Mouse (Mus musculus): ENCODE results near the gene Keap1. TPM values are rescaled to one million over a fixed set of nuclear protein-coding genes. Genes with fewer than 3 reads are reported as not detected.

The Keap1 gene
- polyA plus RNA-seq (2011; ENCODE audit: insufficient read depth, insufficient read length, low read depth, missing spikeins), result 19.5 and 19.6 TPM in 2 replicates

DNA sequence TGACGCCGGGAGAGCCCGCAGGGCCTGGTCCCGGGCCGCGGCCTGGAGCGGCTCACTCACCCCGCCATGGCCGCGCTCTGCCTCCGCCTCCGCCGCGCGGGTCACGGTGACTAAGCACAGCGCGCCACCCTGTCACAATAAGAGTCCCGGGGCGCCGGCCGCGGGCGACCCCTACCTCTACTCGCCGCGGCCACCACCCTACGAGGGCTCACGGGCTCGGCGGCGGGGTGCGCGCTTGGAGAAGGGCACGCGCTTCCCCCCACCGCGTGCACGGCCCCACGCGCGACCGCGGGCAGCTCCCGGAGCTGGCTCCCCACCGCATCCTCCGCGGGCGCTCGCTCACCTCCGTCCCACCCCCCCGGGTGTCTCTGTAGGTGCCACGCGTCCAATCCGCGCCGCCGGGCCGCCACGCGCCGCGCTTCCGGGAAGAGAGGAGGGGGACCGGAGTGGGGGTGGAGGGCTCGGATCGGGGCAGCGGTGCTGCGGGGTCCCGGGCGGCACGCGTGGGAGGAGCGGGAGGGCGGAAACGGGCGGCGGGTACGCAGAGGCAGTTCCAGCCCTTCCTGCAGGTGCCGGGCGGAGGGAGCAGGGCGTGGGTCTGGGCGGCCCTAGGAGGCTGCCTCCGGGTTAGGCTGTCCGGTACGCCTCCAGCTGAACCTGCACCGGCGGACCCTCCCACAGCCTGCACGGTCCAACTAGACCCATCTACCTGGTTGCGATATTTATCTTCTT is at the start of gene Keap1:
TSS of gene Keap1 (minus strand) at position 629 of the 732 bp plus-strand sequence.
- H3K9me3 ChIP-seq (replicated peaks; ENCODE audit: control insufficient read depth, insufficient read depth, low read length, poor library complexity, severe bottlenecking), result no peaks in the 10 kb centered on the region
- peak within 1 kb of the TSS; percentile 94 for H3K9ac ChIP-seq (ENCODE audit: low read depth, poor library complexity, severe bottlenecking)
- peak within 1 kb of the TSS; percentile 60 for H3K27ac ChIP-seq (ENCODE audit: insufficient read depth, low read length)
- 0 out of 2 replicates have a peak, but pooled peaks cover 7% of the 10 kb centered on the region for H3K27me3 ChIP-seq (ENCODE audit: control insufficient read depth, insufficient read depth, low read length, poor library complexity, severe bottlenecking)
- peak within 1 kb of the TSS; percentile 72 for H3K4me3 ChIP-seq (ENCODE audit: low read depth, low read length)
- H3K4me1 ChIP-seq (ENCODE audit: control insufficient read depth, insufficient read depth, low read length), result peaks cover 1% of the 10 kb centered on the region
- TF ChIP-seq EP300 (IDR thresholded peaks at IDR 0.05; ENCODE audit: insufficient read depth, low read depth, low read length), result peak; percentile 55; the same call in 1 of the 2 replicates
- no peak for TF ChIP-seq CTCF (IDR thresholded peaks at IDR 0.05; ENCODE audit: low read depth, low read length)
- TF ChIP-seq POLR2A (IDR thresholded peaks at IDR 0.05; ENCODE audit: insufficient read depth, low read length), result no peak
- no peaks in the 10 kb centered on the region for H3K36me3 ChIP-seq (ENCODE audit: control insufficient read depth, insufficient read depth, low read length, poor library complexity, severe bottlenecking)

GRCm38 (mm10) chr9:21288404-21289336 is 49.5 kb upstream of the Keap1 start:
- no peak overlapping the region for H3K27ac ChIP-seq (ENCODE audit: insufficient read depth, low read length)

GRCm38 (mm10) chr9:21287571-21288402 is 48.6 kb upstream of the Keap1 start, which contains the start of gene Kri1:
Gene Kri1 (minus strand): TSS chr9:21287969.
- TF ChIP-seq EP300 (IDR thresholded peaks at IDR 0.05; ENCODE audit: insufficient read depth, low read depth, low read length) (peak; percentile 62; the same call in 1 of the 2 replicates), CTCF (IDR thresholded peaks at IDR 0.05; ENCODE audit: low read depth, low read length) (no peak), POLR2A (IDR thresholded peaks at IDR 0.05; ENCODE audit: insufficient read depth, low read length) (peak; percentile 68)
- Histone ChIP-seq H3K36me3 (ENCODE audit: control insufficient read depth, insufficient read depth, low read length, poor library complexity, severe bottlenecking) (peaks cover 27% of the 10 kb centered on the region), H3K4me1 (ENCODE audit: control insufficient read depth, insufficient read depth, low read length) (no peaks in the 10 kb centered on the region), H3K27me3 (ENCODE audit: control insufficient read depth, insufficient read depth, low read length, poor library complexity, severe bottlenecking) (no peaks in the 10 kb centered on the region), H3K9ac (ENCODE audit: low read depth, poor library complexity, severe bottlenecking) (peak within 1 kb of the TSS; percentile 67), H3K27ac (ENCODE audit: insufficient read depth, low read length) (peak within 1 kb of the TSS; percentile 20; the same call in 1 of the 2 replicates), H3K4me3 (ENCODE audit: low read depth, low read length) (peak within 1 kb of the TSS; percentile 97), H3K9me3 (replicated peaks; ENCODE audit: control insufficient read depth, insufficient read depth, low read length, poor library complexity, severe bottlenecking) (no peaks in the 10 kb centered on the region)

More at GRCm38 (mm10) chr9:21288404-21289336, 49.5 kb upstream of the Keap1 start:
- no peak for TF ChIP-seq EP300 (IDR thresholded peaks at IDR 0.05; ENCODE audit: insufficient read depth, low read depth, low read length)
- TF ChIP-seq CTCF (IDR thresholded peaks at IDR 0.05; ENCODE audit: low read depth, low read length), result no peak
- Histone ChIP-seq H3K4me3 (ENCODE audit: low read depth, low read length) (peak overlapping the region; percentile 49; the same call in 1 of the 2 replicates), H3K36me3 (ENCODE audit: control insufficient read depth, insufficient read depth, low read length, poor library complexity, severe bottlenecking) (peaks cover 23% of the 10 kb centered on the region; the same call in 1 of the 2 replicates), H3K27me3 (ENCODE audit: control insufficient read depth, insufficient read depth, low read length, poor library complexity, severe bottlenecking) (no peaks in the 10 kb centered on the region), H3K9ac (ENCODE audit: low read depth, poor library complexity, severe bottlenecking) (no peak overlapping the region), H3K4me1 (ENCODE audit: control insufficient read depth, insufficient read depth, low read length) (no peaks in the 10 kb centered on the region), H3K9me3 (replicated peaks; ENCODE audit: control insufficient read depth, insufficient read depth, low read length, poor library complexity, severe bottlenecking) (no peaks in the 10 kb centered on the region)

DNA sequence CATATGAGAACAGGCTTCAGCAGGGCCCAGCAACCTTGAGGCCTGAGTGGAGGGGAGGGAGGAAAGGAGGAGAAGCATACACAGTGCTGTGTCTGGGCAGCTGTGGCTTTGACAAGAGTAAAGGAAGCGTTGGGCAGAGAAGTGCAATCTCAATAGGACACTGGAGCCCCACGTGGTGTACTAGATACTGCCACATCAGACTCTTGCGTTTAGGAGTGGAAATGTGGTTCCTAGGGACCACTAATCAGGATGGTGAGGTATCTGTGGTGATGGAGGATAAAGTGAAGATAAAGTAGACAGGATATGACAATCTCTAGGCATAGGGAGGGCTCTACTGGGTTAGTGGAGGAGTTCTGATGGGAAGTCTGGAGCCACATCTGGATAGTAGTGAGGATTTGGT is 47.6 kb upstream of the Keap1 start:
- Histone ChIP-seq H3K9ac (ENCODE audit: low read depth, poor library complexity, severe bottlenecking) (peak overlapping the region; percentile 67), H3K4me3 (ENCODE audit: low read depth, low read length) (0 out of 2 replicates have a peak overlapping the region, but pooled peaks have one; percentile 15), H3K4me1 (ENCODE audit: control insufficient read depth, insufficient read depth, low read length) (no peaks in the 10 kb centered on the region), H3K9me3 (replicated peaks; ENCODE audit: control insufficient read depth, insufficient read depth, low read length, poor library complexity, severe bottlenecking) (no peaks in the 10 kb centered on the region), H3K36me3 (ENCODE audit: control insufficient read depth, insufficient read depth, low read length, poor library complexity, severe bottlenecking) (peaks cover 36% of the 10 kb centered on the region), H3K27ac (ENCODE audit: insufficient read depth, low read length) (no peak overlapping the region), H3K27me3 (ENCODE audit: control insufficient read depth, insufficient read depth, low read length, poor library complexity, severe bottlenecking) (no peaks in the 10 kb centered on the region)
- TF ChIP-seq CTCF (IDR thresholded peaks at IDR 0.05; ENCODE audit: low read depth, low read length) (no peak), EP300 (IDR thresholded peaks at IDR 0.05; ENCODE audit: insufficient read depth, low read depth, low read length) (no peak), POLR2A (IDR thresholded peaks at IDR 0.05; ENCODE audit: insufficient read depth, low read length) (no peak)

GRCm38 (mm10) chr9:21283994-21284393 is 44.8 kb upstream of the Keap1 start:
- no peak for TF ChIP-seq POLR2A (IDR thresholded peaks at IDR 0.05; ENCODE audit: insufficient read depth, low read length)
- TF ChIP-seq EP300 (IDR thresholded peaks at IDR 0.05; ENCODE audit: insufficient read depth, low read depth, low read length), result no peak
- TF ChIP-seq CTCF (IDR thresholded peaks at IDR 0.05; ENCODE audit: low read depth, low read length), result no peak
- H3K4me3 ChIP-seq (ENCODE audit: low read depth, low read length), result no peak overlapping the region
- no peaks in the 10 kb centered on the region for H3K27me3 ChIP-seq (ENCODE audit: control insufficient read depth, insufficient read depth, low read length, poor library complexity, severe bottlenecking)
- H3K4me1 ChIP-seq (ENCODE audit: control insufficient read depth, insufficient read depth, low read length), result no peaks in the 10 kb centered on the region
- H3K36me3 ChIP-seq (ENCODE audit: control insufficient read depth, insufficient read depth, low read length, poor library complexity, severe bottlenecking), result peaks cover 52% of the 10 kb centered on the region
- no peaks in the 10 kb centered on the region for H3K9me3 ChIP-seq (replicated peaks; ENCODE audit: control insufficient read depth, insufficient read depth, low read length, poor library complexity, severe bottlenecking)
- H3K9ac ChIP-seq (ENCODE audit: low read depth, poor library complexity, severe bottlenecking), result no peak overlapping the region
- no peak overlapping the region for H3K27ac ChIP-seq (ENCODE audit: insufficient read depth, low read length)

Measured in ES-Bruce4 (cell line).